Comparison of ENCODE assay signal across 15 mouse cellular contexts in the genomic region with DNA sequence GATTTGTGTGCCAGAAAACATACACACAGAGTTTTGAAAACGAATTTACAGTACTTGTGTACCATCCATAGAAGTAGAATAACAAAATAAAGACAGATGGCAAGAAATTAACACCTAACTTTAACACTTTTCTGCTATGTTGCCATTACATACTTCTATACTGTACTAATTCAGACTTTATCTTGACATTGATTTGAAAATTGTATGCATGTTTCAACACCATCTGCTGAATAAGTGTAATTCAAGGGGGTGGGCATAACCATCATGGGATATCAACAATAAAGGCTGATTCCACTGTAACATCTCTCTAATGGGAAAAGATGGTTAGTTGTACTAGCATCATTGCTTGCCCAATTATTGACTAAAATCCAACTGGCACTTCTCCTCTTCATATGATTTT.
"Had no signal": no experiment of that assay in that cellular context is flagged by ENCODE, and none has a peak within 500 bp of the region (broad histone marks: within the 10 kb centered on the region; RNA-seq: fewer than 3 reads in every experiment).

No protein-coding gene starts in this region.

- H3K9ac ChIP-seq: lung, embryonic 15.5 days; midbrain, embryonic 13.5 days; midbrain, embryonic 15.5 days; neural tube, embryonic 12.5 days had no signal

- DNase-seq: lung, adult 2 months; lung, postnatal 14 days; lung, postnatal 36 days; right cerebral cortex, postnatal 14 days; thymus, adult 18-20 months; thymus, postnatal 14 days; thymus, postnatal 36 days had no signal

- ATAC-seq: lung, postnatal 0 days; midbrain, embryonic 13.5 days; midbrain, embryonic 15.5 days had no signal

- H3K27me3 ChIP-seq: lung, embryonic 15.5 days; megakaryocyte, embryonic 14.5 days; midbrain, embryonic 13.5 days; midbrain, embryonic 15.5 days; neural tube, embryonic 12.5 days had no signal

- H3K36me3 ChIP-seq: lung, embryonic 15.5 days; midbrain, embryonic 13.5 days; midbrain, embryonic 15.5 days; neural tube, embryonic 12.5 days had no signal

- H3K4me2 ChIP-seq: lung, embryonic 15.5 days; midbrain, embryonic 11.5 days; midbrain, embryonic 13.5 days; midbrain, embryonic 15.5 days; neural tube, embryonic 12.5 days had no signal

- H3K27ac ChIP-seq: lung, embryonic 15.5 days; macrophage; midbrain, embryonic 13.5 days; midbrain, embryonic 15.5 days; neural tube, embryonic 12.5 days had no signal

- H3K4me3 ChIP-seq: lung, embryonic 15.5 days; megakaryocyte, embryonic 14.5 days; midbrain, embryonic 13.5 days; midbrain, embryonic 15.5 days; neural tube, embryonic 12.5 days had no signal

- H3K9me3 ChIP-seq: lung, embryonic 15.5 days; megakaryocyte, embryonic 14.5 days; midbrain, embryonic 13.5 days; midbrain, embryonic 15.5 days; neural tube, embryonic 12.5 days had no signal

- H3K4me1 ChIP-seq: lung, embryonic 15.5 days; megakaryocyte, embryonic 14.5 days; midbrain, embryonic 13.5 days; midbrain, embryonic 15.5 days; neural tube, embryonic 12.5 days had no signal
